Comparison of ENCODE assay signal across 25 mouse cellular contexts in genomic region chr13:37919711-37920277, GRCm38 (mm10).
DNase-seq lines count a peak whose midpoint lies in the region; ATAC-seq and TF ChIP-seq lines count a peak whose summit lies in the region.
"Had no signal": no experiment of that assay in that cellular context is flagged by ENCODE, and none has a peak within 500 bp of the region (broad histone marks: within the 10 kb centered on the region; RNA-seq: fewer than 3 reads in every experiment).

No protein-coding gene starts in this region.

- DNase-seq in liver, adult 2 months (ENCODE audit: extremely low read depth, low read depth, low spot score): peak; percentile 46
- no peak for DNase-seq in liver, embryonic 11.5 days (ENCODE audit: low spot score)
- peak; percentile 67 to 87 for DNase-seq in kidney, adult 8-10 months
- peak; percentile 64 for DNase-seq in kidney, postnatal 14 days
- no peak for DNase-seq in cerebellum, adult 11 months
- DNase-seq in layer of hippocampus, postnatal 14 days (ENCODE audit: low spot score in 2 of 2): no peak
- DNase-seq: adrenal gland, adult 2 months; adrenal gland, postnatal 36 days; B cell, adult 2 months; cerebellum, adult 2 months; cerebellum, postnatal 14 days; gastrocnemius, postnatal 10 days; layer of hippocampus, adult 9-11 months; liver, embryonic 13.5 days; lung, adult 18-20 months; thymus, adult 2 months; thymus, postnatal 4 days had no signal

- H3K27ac ChIP-seq in liver, adult 2 months (replicated peaks; ENCODE audit: insufficient read depth, low read depth, low read length): no peak overlapping the region
- H3K27ac ChIP-seq in liver, embryonic 11.5 days (ENCODE audit: low read depth, low read length): no peak overlapping the region
- 0 out of 2 replicates have a peak overlapping the region, but pooled peaks have one; percentile 30 for H3K27ac ChIP-seq in kidney, embryonic 14.5 days (ENCODE audit: low read depth, low read length)
- H3K27ac ChIP-seq: limb, embryonic 13.5 days; liver, embryonic 13.5 days; macrophage; midbrain, embryonic 13.5 days had no signal

- H3K4me1 ChIP-seq in liver, adult 2 months (ENCODE audit: control insufficient read depth, insufficient read depth, low read length): peaks cover 7% of the 10 kb centered on the region
- no peaks in the 10 kb centered on the region for H3K4me1 ChIP-seq in liver, embryonic 11.5 days (replicated peaks; ENCODE audit: control insufficient read depth, insufficient read depth, low read length)
- H3K4me1 ChIP-seq in kidney, embryonic 14.5 days (ENCODE audit: control insufficient read depth, insufficient read depth, low read length): no peaks in the 10 kb centered on the region

- no peak for TF ChIP-seq POLR2A in liver, adult 2 months (IDR thresholded peaks at IDR 0.05; ENCODE audit: extremely low read depth, insufficient read depth, low read length)

- H3K36me3 ChIP-seq in liver, adult 2 months (ENCODE audit: control insufficient read depth, insufficient read depth, low read length): peaks cover 64% of the 10 kb centered on the region
- H3K36me3 ChIP-seq in liver, embryonic 11.5 days (ENCODE audit: control insufficient read depth, insufficient read depth, low read length): peaks cover 35% of the 10 kb centered on the region
- H3K36me3 ChIP-seq in kidney, embryonic 14.5 days (ENCODE audit: control insufficient read depth, insufficient read depth, low read length): peaks cover 51% of the 10 kb centered on the region
- H3K36me3 ChIP-seq: midbrain, embryonic 13.5 days had no signal

- H3K9me3 ChIP-seq in liver, embryonic 11.5 days (ENCODE audit: control insufficient read depth, low read length): no peaks in the 10 kb centered on the region
- no peaks in the 10 kb centered on the region for H3K9me3 ChIP-seq in kidney, embryonic 14.5 days (ENCODE audit: control insufficient read depth, low read length)
- H3K9me3 ChIP-seq: embryonic facial prominence, embryonic 12.5 days; limb, embryonic 13.5 days; liver, embryonic 13.5 days; midbrain, embryonic 13.5 days had no signal

- ATAC-seq in liver, embryonic 11.5 days (replicated peaks; ENCODE audit: low FRiP score): no peak
- peak; percentile 48; the same call in 1 of the 2 replicates for ATAC-seq in kidney, embryonic 14.5 days (ENCODE audit: low FRiP score, low TSS enrichment)
- ATAC-seq: forebrain, embryonic 16.5 days; hindbrain, embryonic 16.5 days; midbrain, embryonic 13.5 days had no signal

- H3K9ac ChIP-seq in liver, adult 2 months (ENCODE audit: low read depth, low read length): no peak overlapping the region
- no peak overlapping the region for H3K9ac ChIP-seq in liver, embryonic 11.5 days (ENCODE audit: low read depth, low read length)
- H3K9ac ChIP-seq in kidney, embryonic 14.5 days (ENCODE audit: low read depth, low read length): no peak overlapping the region
- H3K9ac ChIP-seq: limb, embryonic 13.5 days; liver, embryonic 13.5 days; midbrain, embryonic 13.5 days had no signal

- WGBS in liver, adult 2 months: 97% methylated on average over 3 of the region's 3 CpGs
- WGBS in liver, embryonic 11.5 days: 91% methylated on average over 3 of the region's 3 CpGs
- WGBS in kidney, embryonic 14.5 days: 81% methylated on average over 3 of the region's 3 CpGs

- TF ChIP-seq CTCF in liver, adult 2 months (IDR thresholded peaks at IDR 0.05; ENCODE audit: low read depth, low read length): no peak

- no peak overlapping the region for H3K4me2 ChIP-seq in liver, embryonic 11.5 days
- no peak overlapping the region for H3K4me2 ChIP-seq in kidney, embryonic 14.5 days (replicated peaks; ENCODE audit: low read depth, low read length)
- H3K4me2 ChIP-seq: embryonic facial prominence, embryonic 12.5 days; limb, embryonic 13.5 days; liver, embryonic 13.5 days; midbrain, embryonic 13.5 days had no signal

- H3K27me3 ChIP-seq in liver, adult 2 months (ENCODE audit: control insufficient read depth, insufficient read depth, low read length): no peaks in the 10 kb centered on the region
- H3K27me3 ChIP-seq in liver, embryonic 11.5 days (replicated peaks; ENCODE audit: control insufficient read depth, insufficient read depth, low read length): no peaks in the 10 kb centered on the region
- H3K27me3 ChIP-seq in kidney, embryonic 14.5 days (ENCODE audit: control insufficient read depth, insufficient read depth, low read length): no peaks in the 10 kb centered on the region
- H3K27me3 ChIP-seq: embryonic facial prominence, embryonic 12.5 days; limb, embryonic 13.5 days; liver, embryonic 13.5 days; midbrain, embryonic 13.5 days had no signal

- no peak overlapping the region for H3K4me3 ChIP-seq in liver, adult 2 months (ENCODE audit: insufficient read depth, low read depth, low read length)
- no peak overlapping the region for H3K4me3 ChIP-seq in liver, embryonic 11.5 days (ENCODE audit: low read depth, low read length)
- H3K4me3 ChIP-seq in kidney, embryonic 14.5 days (ENCODE audit: low read length): no peak overlapping the region
- H3K4me3 ChIP-seq: embryonic facial prominence, embryonic 12.5 days; erythroblast, embryonic 14.5 days; limb, embryonic 13.5 days; liver, embryonic 13.5 days; midbrain, embryonic 13.5 days had no signal

- H3K79me2 ChIP-seq in liver, adult 2 months (ENCODE audit: control insufficient read depth, insufficient read depth, low read length): peaks cover 19% of the 10 kb centered on the region; the same call in 1 of the 2 replicates

Comparison
In these comparisons a context has a peak if more than half of its experiments do, and no peak if none do; other contexts are left out.
1. DNase-seq: peak in liver, adult 2 months (single experiment), kidney, adult 8-10 months (2 of 2) and kidney, postnatal 14 days (single experiment); none in liver, embryonic 11.5 days (single experiment), cerebellum, adult 11 months (single experiment) and layer of hippocampus, postnatal 14 days (0 of 2).